Mouse (Mus musculus) kidney, adult 2 months (tissue): ENCODE measurements around the gene Degs1.

Experiments used
- CTCF ChIP-seq: fragments of 200-500 bp; conservative IDR thresholded peaks from 2 replicates; pipeline ENCODE4 v1.5.1; 2011; ENCODE audit warnings: low read depth, mild to moderate bottlenecking, control low read depth, low read length, moderate library complexity, mixed read lengths; ENCODE audit not compliant: insufficient read depth, insufficient read length
- POLR2A ChIP-seq: fragments of 200-500 bp; IDR thresholded peaks from one replicate; pipeline ENCODE4 v1.6.1; 2011; ENCODE audit warnings: low read depth, low read length, control low read depth

DNA sequence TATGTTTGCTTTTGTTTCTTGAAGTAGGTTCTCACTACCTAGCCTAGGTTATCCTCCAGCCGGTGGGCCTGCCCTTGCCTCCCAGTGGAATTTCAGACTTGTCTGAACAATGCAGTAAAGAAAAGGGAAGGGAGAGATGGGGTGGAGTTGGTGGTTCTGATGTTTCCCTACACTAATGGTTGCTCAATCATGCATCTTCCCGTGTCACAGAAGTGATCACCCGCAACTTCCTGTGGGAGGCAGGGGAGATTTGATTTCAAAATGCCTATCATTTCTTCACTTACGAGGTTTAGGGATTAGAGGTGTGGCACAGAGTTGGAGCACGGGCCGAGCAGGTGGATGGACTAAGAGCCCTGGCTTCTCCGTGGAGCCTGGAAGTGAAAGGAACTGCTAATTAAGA is 627 bp upstream of the Degs1 start:
- no peak for TF ChIP-seq CTCF
- no peak for TF ChIP-seq POLR2A
